Mouse (Mus musculus): ENCODE data around the gene Srsf7.
A peak's percentile ranks its signal among the peaks of the same experiment; 100 is the strongest.
"Not testable (repeated sequence)": the region's sequence is repeated elsewhere in the genome, so short reads cannot be mapped to it uniquely, and the experiment has no call there.

Gene Srsf7

DNA sequence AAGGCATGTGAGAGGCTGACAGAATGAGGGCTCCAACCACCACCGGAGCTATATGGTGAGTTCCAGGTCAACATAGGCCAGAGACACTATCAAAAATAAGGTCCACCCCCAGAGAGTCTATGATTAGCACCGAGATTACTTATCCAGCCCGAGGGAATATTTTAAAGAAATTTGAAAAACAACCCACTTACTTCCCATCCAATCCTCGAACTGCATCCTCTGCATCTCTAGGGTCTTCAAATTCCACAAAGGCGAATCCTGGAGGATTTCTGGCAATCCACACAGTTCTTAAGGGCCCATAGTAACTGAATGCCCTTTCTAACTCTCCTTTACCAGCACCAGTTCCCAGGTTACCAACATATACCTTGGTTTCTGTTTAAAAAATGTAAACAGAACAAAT is 1.4 kb downstream of the Srsf7 start:
- no peak for DNase-seq (ENCODE audit: extremely low spot score, low read depth, low spot score)

DNA sequence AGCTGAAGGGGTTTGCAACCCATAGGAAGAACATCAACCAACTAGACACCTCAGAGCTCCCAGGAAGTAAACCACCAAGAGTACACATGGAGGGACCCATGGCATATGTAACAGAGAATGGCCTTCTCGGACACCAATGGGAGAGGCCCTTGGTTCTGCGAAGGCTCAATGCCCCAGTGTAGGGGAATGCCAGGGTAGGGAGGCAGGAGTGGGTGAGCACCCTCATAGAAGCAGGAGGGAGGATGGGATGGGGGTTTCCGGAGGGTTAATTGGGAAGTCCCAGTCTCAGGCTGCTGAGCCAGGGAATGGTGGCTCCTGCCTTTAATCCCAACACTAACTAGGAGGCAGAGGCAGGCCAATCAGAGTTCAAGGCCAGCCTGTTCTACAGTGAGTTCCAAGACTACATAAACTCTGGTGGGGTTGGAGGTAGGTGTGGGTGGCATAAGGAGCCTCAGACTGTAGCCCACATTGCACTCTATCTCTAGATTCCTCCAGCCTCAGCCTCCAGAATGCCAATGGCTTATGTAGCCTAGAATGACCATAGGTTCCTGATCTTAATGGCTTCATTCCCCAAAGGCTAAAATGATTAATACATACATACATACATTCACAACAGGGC is 7.8 kb downstream of the Srsf7 start:
- DNase-seq (ENCODE audit: extremely low spot score, low read depth, low spot score): no peak

DNA sequence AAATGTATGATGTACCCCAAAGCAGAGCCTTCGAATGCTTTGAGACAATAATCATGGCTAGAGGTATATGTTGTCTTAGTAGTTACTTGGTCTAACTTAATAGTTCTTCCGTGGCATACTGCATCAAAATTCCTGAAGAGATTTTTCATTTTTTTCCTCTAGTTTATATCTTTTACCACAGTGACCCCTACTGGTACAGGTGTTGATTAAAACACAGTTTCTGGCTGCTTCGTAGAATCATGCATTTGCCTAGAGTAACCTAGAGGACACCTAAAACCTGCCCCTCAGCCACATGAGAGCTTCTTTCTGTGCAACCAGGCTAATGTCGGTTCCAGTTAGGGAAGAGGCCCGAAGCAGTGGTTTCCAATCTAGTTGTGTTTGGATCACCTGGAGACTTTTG is 14.0 kb downstream of the Srsf7 start:
- no peak for DNase-seq (ENCODE audit: extremely low spot score, low read depth, low spot score)

DNA sequence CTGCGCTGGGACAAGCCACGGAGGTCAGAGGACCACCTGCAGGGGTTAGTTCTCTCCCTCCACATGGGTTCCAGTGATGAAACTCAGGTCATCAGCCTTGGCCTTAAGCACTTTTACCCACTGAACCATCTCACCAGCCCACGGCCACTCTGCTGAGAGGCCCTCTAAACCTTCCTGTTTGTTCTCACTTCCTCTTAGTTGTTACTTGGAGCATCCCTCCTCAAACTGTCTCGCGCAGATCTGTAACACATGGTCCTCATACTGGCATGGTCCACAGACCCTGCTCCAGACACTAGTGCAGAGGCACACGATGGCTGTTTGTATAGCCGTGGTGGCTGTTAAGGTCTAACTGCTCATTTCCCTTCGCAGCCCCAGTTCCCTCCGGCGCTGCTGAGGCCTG is 23.5 kb downstream of the Srsf7 start:
- DNase-seq (ENCODE audit: extremely low spot score, low read depth, low spot score): no peak

DNA sequence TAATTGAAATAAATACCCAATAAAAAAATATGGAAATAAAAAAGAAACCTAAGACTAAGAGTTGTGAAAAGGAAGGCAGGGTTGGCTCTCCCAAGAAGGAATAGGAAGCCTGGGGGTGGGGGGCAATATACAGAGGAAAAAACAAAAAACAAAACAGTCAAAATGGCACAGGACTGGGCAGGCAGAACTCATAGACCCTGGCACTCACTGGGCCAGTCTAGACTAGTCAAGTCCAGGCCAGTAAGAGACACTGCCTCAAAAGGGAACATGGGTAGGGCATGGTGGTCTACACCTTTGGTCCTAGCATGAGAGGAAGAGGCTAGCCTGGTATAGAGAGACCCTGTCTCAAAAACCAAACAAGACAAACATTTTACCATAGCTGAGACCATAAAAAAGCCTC is 26.6 kb downstream of the Srsf7 start:
- no peak for DNase-seq (ENCODE audit: extremely low spot score, low read depth, low spot score)

DNA sequence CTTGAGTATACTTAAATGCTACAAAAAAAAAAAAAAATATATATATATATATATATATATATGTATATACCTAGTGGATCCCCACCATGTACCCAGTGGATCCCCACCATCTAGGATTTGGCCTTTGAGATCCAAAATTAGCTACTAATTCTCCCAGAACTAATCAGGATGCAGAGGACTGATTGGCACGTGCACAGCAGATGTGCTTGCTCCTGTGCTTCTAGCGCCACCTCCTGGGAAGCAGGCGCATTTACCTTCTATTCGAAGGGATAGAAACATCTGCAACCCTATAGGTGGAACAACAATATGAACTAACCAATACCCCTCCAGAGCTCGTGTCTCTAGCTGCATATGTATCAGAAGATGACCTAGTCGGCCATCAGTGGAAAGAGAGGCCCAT is 27.1 kb downstream of the Srsf7 start:
- peak; percentile 61 for DNase-seq (ENCODE audit: extremely low spot score, low read depth, low spot score)

DNA sequence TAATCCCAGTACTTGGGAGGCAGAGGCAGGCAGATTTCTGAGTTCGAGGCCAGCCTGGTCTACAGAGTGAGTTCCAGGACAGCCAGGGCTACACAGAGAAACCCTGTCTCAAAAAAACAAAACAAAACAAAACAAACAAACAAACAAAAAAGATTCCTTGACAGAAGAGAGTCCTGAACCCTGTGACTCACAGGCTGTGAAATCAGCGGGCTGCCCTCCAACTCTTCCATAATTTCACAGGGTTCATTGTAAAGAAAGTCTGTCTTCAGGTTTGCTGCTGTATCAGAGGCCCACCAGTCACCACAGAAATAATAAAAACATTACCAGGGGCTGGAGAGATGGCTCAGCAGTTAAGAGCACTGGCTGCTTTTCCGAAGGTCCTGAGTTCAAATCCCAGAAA is 28.3 kb downstream of the Srsf7 start:
- DNase-seq (ENCODE audit: extremely low spot score, low read depth, low spot score): not testable (repeated sequence)

DNA sequence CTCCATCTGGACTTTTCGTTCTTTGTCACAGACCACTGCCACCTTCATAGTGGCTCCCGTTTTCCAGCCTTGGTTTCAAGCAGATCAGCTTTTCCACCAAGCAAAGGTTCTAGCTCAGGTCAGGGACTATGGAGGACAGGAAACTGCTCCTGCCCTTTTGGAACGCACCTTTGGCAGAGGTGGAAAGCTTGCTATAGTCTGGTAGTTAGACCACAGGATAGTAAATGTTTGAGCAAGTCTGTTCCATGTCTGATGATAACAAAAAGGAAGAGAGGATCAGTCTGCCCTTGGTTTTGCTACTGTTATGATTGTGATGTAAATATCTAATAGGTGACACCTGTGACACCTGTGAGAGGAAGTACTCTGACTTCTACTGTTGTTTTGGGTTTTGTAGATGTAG is 31.1 kb downstream of the Srsf7 start:
- no peak for DNase-seq (ENCODE audit: extremely low spot score, low read depth, low spot score)

DNA sequence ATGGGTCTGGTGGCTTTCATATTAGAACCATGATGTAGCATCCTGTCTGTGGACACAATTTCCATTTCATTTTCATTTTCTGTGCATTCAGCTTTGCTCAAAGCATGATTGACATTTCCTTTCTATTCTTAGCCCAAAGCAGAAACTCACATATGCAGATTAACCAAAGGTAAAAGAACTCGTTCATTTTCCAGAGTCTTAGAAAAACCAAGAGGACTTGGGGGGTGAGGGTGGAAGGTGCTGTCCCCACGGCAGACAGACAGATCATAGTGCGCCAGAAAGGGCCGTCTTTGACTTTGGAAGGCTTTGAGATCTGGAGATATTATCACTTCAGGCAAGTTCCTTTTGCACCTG is 31.7 kb downstream of the Srsf7 start:
- DNase-seq (ENCODE audit: extremely low spot score, low read depth, low spot score): no peak

DNA sequence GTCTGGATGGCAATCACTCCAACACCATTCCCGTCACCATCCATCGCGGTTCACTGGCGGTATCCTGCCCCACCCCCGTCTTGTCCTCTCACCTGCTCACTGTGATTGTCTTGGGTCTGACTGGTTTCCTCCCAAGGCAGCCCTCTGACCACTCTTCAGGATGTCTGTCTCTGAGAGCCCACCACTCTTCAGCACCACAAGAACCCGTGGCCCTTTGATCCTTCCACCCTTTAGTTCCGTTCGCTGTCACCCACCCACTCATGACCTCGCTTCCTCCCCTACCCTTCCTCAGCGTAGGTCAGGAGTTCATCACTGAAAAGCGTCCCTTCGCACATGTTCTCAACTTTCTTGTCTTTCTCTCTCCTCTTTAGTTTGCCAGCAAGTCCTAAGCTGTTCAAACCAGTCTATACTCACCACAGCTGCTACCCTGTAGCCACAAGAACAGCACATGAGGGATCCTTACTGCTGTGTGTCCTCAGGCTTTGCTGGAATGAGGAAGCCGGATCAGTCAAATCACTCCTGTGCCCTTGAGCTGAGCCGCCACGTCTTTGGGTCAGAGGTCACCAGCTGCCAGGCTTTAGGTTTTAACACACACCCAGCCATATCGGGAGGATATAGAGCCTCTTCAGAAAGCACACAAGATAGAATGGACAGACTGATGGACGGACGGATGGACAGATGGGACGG is 32.3 kb downstream of the Srsf7 start:
- DNase-seq (ENCODE audit: extremely low spot score, low read depth, low spot score): no peak

DNA sequence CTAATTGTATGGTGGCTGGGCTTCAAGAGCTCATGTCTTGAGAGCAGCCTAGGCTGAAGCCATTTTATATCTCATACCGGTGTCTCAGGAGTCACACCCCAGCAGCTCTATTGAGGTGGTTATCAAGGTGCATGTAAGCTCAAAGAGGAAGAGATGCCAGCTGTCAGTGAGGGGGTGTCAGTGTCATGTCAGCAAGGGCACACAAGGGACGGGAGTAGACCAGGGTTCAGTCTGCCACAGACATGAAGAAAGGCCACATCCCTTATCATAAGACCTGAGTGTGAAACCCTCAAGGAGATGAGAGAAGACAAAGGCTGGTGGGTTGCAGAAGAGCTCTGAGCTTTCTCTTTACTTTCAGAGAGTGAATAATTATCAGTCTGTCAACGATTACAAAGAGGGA is 33.0 kb downstream of the Srsf7 start:
- no peak for DNase-seq (ENCODE audit: extremely low spot score, low read depth, low spot score)

DNA sequence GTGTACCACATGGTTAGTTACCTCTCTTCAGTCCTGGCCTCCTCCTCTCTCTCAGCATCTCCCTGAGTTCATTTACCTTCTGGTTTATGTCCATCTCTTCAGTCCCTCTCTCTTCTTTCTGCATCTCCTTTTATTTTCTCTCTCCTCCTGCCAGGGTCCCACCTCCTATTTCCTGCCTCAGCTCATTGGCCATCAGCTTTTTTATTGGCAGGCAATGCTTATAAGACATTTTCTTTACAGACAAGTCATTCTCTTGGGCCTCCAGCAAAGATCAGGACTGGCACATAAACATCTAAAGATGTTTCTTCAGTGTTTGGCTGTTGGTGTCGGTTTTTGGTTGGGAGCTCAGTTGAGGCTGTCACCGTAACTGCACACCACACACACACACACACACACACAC is 33.4 kb downstream of the Srsf7 start:
- DNase-seq (ENCODE audit: extremely low spot score, low read depth, low spot score): no peak

DNA sequence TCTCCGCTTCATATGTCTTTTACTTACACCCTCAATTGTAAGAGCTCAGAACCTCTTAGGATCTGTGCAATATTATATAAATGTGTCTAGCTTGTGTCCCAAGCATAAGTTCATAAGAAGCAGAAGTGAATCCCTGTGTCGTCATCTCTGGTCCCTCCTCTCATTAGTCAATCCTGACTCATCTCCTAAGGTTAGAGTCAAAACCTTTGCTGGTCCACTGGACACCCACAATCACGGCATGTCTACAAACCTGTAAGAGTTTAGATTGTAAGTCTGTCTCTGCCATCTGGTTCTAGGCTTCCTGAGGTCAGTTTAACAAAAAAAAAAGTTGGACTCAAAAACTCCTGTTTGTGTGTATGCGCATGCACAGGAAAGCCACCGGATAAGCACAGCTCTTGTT is 34.3 kb downstream of the Srsf7 start:
- DNase-seq (ENCODE audit: extremely low spot score, low read depth, low spot score): no peak

DNA sequence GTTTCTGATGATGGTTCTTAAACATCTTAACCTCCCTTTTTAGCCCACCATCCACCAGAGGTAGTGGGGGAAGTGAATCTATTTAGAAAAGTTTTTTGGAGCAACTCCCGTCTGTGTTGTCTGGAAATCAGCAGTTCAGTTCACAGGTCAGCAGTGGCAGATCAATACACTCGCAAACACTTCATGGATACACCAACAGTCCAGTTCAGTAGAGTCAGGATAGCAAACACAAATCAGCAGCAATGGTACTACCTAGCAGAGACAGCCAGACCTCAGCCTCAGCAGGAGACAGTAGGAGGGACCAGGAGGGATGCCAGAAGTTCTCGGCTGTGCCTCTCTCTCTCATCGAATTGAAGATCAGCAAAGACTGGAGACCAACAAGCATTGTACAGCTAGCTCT is 35.2 kb downstream of the Srsf7 start:
- no peak for DNase-seq (ENCODE audit: extremely low spot score, low read depth, low spot score)

DNA sequence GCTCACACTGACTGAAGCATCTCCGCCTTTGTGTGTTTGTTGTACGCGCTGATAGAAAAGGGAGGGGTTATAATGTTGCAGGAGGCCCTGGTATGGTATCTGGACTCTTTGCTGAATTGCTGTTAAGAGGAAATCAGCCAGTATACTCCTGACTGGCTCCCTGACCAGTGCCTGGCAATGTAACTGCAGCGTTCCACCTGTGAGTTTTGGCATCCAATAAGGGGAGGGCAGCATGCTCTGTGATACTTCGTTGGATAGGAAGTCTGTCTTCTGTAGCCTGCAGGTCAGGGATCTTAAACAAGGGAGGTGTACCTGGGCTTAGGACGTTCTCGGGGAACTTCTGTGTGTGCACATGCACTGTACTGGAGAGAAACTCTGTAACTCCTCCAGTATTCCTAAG is 36.2 kb downstream of the Srsf7 start:
- DNase-seq (ENCODE audit: extremely low spot score, low read depth, low spot score): no peak

DNA sequence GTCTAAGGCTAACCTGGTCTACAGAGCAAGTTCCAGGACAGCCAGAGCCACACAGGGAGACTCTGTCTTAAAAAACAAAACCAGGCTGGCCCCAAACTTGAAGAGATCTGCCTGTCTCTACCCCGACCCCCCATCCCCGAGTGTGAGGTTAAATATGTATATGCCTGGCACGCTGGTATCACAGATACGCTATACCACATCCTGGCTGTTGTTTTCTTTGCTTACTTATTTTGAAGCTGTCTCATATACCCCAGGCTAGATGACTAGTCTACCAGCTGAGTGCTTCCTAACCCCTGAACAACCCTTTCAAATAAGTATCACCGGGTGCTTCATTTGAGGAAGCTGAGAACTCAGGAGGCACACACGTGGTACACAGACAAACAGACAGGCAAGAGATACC is 37.3 kb downstream of the Srsf7 start:
- no peak for DNase-seq (ENCODE audit: extremely low spot score, low read depth, low spot score)

DNA sequence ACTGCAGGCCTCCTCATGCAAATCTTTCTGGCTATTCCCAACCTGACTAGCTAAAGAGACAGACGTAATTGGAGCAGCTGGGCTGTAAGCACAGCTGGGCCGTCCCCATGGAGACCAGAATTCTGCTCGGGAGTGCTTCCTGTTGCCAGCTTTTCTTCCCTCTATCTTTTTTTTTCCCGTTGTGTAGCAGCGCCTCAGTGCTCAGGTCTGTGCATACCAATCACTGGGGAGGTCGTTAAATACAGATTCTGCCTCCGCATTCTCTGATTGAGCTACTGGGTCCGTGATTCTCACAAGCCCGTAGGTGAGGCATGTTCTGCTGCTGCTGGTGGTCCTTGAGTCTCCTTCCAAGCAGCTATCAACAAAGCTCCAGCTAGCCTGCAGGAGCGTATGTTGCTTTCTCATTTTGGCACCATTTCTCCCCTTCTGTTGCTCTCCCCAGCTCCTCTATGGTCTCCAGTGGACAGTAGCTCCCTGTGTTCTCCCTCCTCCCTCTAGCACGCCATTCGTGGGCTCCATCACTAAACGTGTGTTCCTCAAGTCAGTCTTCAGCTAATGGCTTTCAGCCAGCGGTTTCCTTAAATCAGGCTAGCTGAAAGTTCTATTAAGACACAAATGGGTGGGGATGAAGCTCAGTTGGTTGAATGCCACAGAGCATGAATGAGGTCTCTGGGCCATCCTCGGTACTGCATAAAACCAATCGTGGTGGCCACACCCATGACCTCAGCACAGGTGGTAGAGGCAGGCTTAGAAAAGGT is 38.5 kb downstream of the Srsf7 start:
- peak; percentile 41 for DNase-seq (ENCODE audit: extremely low spot score, low read depth, low spot score)

DNA sequence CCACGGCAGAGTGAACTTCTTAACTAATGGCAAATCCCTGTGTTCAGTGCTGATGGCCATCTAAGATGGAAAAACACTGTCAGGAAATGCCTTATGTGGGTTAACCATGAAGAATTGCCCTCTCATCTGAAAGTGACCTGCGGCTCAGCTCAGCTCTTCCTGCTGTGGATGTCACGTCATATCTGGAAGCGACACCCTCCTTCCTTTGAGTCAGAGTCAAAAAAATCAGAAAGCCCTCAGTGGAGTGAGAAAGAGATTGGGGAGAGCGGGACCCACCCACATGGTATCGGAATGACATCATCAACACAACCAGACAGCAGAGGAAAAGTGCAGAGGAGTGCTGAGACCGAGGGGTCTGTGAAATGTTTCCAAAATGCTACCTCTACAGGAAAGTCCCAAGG is 39.3 kb downstream of the Srsf7 start:
- no peak for DNase-seq (ENCODE audit: extremely low spot score, low read depth, low spot score)

DNA sequence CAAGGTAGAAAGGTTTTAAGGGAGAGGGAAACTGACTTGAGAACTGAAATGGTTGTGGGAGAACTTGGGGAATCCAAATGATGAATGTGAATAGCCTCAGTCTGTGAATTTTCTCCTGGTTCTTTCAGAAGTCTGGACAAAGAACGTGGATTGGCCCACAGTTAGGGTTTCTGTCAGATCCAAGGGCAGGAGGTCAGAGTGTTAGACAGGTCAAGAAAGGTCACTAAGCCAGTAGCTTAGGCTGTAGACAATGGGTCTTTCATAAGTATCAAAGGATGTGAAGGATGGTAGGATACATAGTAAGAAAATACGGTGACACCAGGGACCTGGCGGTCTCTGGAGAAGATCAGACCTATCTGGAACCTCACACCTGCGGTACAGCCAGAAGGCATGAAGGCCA is 39.7 kb downstream of the Srsf7 start:
- DNase-seq (ENCODE audit: extremely low spot score, low read depth, low spot score): no peak

DNA sequence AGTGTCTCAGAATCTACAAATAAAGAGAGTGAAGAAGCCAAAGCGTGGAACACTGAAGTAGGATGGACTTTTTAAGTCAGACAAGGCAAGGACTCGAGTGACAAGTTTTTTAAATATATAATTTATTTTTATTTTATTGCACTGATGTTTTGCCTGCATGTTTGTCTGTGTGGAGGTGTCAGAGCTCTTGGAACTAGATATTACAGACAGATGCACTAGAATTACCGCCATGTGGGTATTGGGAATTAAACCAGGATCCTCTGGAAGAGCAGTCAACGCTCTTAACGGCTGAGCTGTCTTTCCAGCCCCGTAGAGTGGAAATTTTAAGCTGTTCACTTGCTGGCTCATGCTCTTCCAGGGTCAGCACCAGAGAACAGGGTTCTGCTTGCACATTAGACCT is 40.8 kb downstream of the Srsf7 start:
- no peak for DNase-seq (ENCODE audit: extremely low spot score, low read depth, low spot score)

DNA sequence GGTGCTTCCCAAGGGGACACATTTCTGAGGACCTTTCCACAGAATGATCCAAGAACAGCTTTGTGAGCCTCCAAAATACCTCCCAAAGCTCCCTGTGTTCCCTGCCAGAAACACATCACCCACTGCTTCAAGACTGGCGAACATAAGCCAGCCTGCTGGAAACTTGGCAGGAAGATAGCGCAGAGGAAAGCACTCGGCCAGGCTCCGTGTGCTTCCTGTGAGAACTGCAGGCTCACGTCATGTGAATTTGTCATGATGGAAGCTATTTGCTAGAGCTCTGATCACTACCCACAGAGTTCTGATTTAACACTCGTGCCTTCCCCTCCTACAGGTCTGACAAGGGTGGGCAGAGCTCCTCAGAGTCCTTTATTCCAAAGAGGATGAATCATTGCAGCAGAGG is 41.4 kb downstream of the Srsf7 start:
- no peak for DNase-seq (ENCODE audit: extremely low spot score, low read depth, low spot score)

DNA sequence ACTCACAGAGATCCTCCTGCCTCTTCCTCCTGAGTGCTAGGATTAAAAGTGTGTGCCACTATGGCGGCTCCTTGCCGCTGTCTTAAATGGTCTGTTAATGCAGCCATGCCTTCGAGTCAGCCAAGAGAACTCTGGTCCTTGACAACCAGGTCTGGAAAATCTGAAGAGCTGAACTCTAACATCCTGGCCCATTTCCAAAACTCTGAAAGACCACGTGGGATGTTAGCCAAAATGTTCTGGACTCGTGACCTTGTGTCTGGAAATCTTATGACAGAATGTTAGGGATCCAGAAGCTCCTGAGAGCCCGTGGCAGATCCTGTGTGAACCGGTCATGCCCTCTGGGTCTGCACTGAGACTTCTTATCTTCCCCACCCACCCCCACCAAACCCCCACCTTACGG is 43.1 kb downstream of the Srsf7 start:
- no peak for DNase-seq (ENCODE audit: extremely low spot score, low read depth, low spot score)

DNA sequence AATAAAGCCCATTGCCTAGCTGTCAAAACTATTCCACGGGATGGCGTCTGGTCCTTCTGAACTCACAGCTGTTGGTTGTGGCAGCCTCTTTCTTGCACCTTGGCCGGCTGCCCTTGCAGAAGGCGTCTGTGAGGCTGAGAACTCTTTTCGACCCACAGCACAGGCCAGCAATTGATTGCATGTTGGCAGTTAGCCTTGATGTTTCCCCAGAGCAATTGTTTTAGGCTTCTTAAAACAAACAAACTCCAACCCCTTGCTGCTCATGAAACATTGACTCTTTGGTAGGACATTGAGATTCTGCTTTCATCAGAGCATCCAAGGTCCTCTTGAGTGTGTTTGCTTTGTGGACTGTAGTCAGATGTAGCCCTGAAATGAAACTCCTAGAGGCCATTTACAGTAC is 46.7 kb downstream of the Srsf7 start:
- DNase-seq (ENCODE audit: extremely low spot score, low read depth, low spot score): no peak
